Mouse (Mus musculus): ENCODE data around the gene Sdad1.

DNA sequence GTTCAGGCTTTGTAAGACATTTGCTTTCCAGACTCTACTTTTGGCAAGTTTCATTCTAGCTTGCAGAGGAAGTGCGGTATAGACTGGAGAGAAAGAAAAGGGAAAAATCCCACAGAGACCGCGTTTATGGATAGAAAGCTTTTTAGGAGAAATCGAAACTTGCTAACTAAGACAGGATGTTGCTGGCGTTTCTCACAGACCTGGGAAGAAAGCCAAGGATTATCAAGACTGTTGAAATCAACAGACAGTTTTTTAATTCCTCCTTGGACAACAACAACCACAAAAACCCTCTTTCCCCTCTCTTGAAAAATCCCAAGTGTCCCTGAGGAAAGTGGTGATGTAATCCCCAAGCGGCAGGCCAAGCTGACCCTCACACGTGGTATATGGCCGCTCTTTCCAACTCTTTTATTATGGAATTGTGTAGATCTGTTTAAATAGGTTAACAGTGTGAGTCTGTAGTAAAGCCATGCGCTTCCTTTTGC lies 22.1 kb upstream of the Sdad1 start:
- TF ChIP-seq POLR2A (IDR thresholded peaks at IDR 0.05; ENCODE audit: insufficient read length, low read depth) (no peak), POLR2AphosphoS2 (IDR thresholded peaks at IDR 0.05; ENCODE audit: insufficient read length, low read depth) (no peak), MAX (IDR thresholded peaks at IDR 0.05; ENCODE audit: low read depth) (no peak), TCF12 (IDR thresholded peaks at IDR 0.05; ENCODE audit: insufficient read depth, poor library complexity, severe bottlenecking) (no peak), SRF (IDR thresholded peaks at IDR 0.05; ENCODE audit: control insufficient read depth, insufficient read length, low read depth) (no peak), E2F4 (IDR thresholded peaks at IDR 0.05; ENCODE audit: insufficient read depth) (no peak), MYOG (IDR thresholded peaks at IDR 0.05; ENCODE audit: control insufficient read depth in 1 of 3, insufficient read depth in 1 of 3, insufficient read length in 2 of 3, low read depth in 2 of 3) (no peak), MYOD1 (IDR thresholded peaks at IDR 0.05; ENCODE audit: control insufficient read depth in 1 of 3, insufficient read length in 2 of 3, low read depth in 2 of 3) (no peak), REST (IDR thresholded peaks at IDR 0.05; ENCODE audit: insufficient read depth, insufficient read length) (no peak)
